Mouse (Mus musculus): Measurements from ENCODE around the gene Setmar. TPM values are rescaled to one million over a fixed set of nuclear protein-coding genes. Genes with fewer than 3 reads are reported as not detected.
A peak's percentile ranks its signal among the peaks of the same experiment; 100 is the strongest.
"Not testable (repeated sequence)": the region's sequence is repeated elsewhere in the genome, so short reads cannot be mapped to it uniquely, and the experiment has no call there.

Gene Setmar
- polyA plus RNA-seq (2012; rRNA removed) = 0.66 and 0.98 TPM in 2 replicates

DNA sequence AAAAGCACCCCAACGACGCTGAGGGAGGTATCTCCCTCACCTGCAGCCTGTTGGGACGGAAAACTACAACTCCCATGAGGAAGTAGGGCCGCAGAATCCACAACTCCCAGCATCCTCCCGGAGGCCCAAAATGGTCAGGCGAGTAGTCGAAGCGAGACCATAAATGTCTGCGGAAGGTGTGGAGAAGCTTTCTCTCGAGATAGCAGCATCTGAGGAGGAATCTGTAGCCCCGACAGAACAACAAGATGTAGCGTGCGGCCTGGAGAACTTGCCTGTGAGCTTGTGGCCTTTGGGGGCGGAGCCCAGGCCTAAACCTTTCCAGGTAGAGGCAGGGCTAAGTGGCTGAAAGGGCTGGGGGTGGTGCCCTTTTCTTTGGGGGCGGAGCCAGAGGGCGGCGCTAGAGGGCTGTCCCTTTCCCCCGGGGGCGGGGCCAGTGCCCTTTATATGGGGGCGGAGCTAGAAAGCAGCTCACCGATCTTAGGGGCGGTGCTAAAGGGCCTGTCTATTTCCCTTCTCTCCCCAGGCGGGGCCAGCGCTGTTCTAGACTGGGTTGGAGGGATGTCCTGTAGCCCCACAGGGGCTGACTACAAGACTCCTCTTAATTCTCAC is at the start of gene Setmar:
Setmar (plus strand) TSS at position 128 of the 609 bp plus-strand sequence.
- no peaks in the 10 kb centered on the region for H3K4me1 ChIP-seq (ENCODE audit: control insufficient read depth, insufficient read depth, insufficient read length, low read length)
- WGBS = under 1% methylated on average over 24 of the region's 24 CpGs
- no peaks in the 10 kb centered on the region for H3K36me3 ChIP-seq (ENCODE audit: control insufficient read depth, insufficient read depth, low read length)
- TF ChIP-seq CTCF (IDR thresholded peaks at IDR 0.05; ENCODE audit: extremely low read depth, insufficient read length, insufficient replicate concordance, low read depth, low read length) (no peak), POLR2A (IDR thresholded peaks at IDR 0.05; ENCODE audit: low read depth, low read length) (no peak)
- H3K27ac ChIP-seq (ENCODE audit: insufficient read depth, low read depth, low read length) = peak within 1 kb of the TSS; percentile 88
- H3K4me3 ChIP-seq (ENCODE audit: low read depth, low read length) = peak within 1 kb of the TSS; percentile 86
- no peaks in the 10 kb centered on the region for H3K27me3 ChIP-seq (ENCODE audit: control insufficient read depth, insufficient read depth, low read length)

- H3K4me1 ChIP-seq (ENCODE audit: control insufficient read depth, insufficient read depth, insufficient read length, low read length) = no peaks in the 10 kb centered on the region
- no peaks in the 10 kb centered on the region for H3K27me3 ChIP-seq (ENCODE audit: control insufficient read depth, insufficient read depth, low read length)
- WGBS = 80% methylated on average over 5 of the region's 5 CpGs
- no peak overlapping the region for H3K4me3 ChIP-seq (ENCODE audit: low read depth, low read length)
- H3K27ac ChIP-seq (ENCODE audit: insufficient read depth, low read depth, low read length) = no peak overlapping the region
- TF ChIP-seq CTCF (IDR thresholded peaks at IDR 0.05; ENCODE audit: extremely low read depth, insufficient read length, insufficient replicate concordance, low read depth, low read length) (no peak), POLR2A (IDR thresholded peaks at IDR 0.05; ENCODE audit: low read depth, low read length) (no peak)
- H3K36me3 ChIP-seq (ENCODE audit: control insufficient read depth, insufficient read depth, low read length) = no peaks in the 10 kb centered on the region
Measured at GRCm38 (mm10) chr6:108021646-108022045, 43.2 kb upstream of the Setmar start.

DNA sequence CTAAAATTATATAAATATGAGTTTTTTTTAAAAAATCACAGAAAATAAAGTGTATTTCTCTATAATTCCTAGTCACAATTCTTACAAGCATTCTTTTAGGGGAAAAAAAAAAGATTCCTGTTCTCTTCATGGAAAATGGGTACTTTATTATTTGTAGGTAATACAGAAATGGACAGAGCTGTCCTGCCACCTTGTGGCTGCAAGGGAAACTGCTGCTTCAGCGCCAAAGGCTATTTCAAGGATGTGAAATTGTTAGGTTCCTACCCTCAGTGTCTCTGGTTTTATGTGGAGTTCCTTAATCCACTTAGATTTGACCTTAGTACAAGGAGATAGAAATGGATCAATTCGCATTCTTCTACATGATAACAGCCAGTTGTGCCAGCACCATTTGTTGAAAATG is 9.8 kb upstream of the Setmar start:
- H3K4me1 ChIP-seq (ENCODE audit: control insufficient read depth, insufficient read depth, insufficient read length, low read length); H3K36me3 ChIP-seq (ENCODE audit: control insufficient read depth, insufficient read depth, low read length); H3K27me3 ChIP-seq (ENCODE audit: control insufficient read depth, insufficient read depth, low read length); H3K4me3 ChIP-seq (ENCODE audit: low read depth, low read length); H3K27ac ChIP-seq (ENCODE audit: insufficient read depth, low read depth, low read length): not testable (repeated sequence)
- TF ChIP-seq CTCF (IDR thresholded peaks at IDR 0.05; ENCODE audit: extremely low read depth, insufficient read length, insufficient replicate concordance, low read depth, low read length) = peak; percentile 76; the same call in 1 of the 2 replicates
- WGBS = 3% methylated on average over 2 of the region's 2 CpGs

DNA sequence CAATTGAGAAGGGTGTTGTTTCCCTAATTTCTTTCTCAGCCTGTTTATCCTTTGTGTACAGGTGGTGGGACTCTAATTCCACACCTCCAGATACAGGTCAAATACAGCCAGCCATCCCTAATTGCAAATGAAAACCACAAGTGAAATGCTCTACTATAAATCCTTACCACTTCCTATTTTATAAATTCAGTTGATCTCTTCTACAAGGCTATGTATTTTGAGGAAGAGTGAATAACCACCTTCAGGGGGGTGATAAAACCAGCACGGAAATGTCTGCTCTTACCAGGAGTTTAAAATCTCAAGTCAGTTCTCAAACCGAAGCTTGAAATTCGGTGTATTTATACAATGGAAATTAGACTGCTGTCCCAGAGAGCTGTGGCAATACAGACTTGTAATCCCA is 8.9 kb upstream of the Setmar start:
- Histone ChIP-seq H3K4me1 (ENCODE audit: control insufficient read depth, insufficient read depth, insufficient read length, low read length) (no peaks in the 10 kb centered on the region), H3K36me3 (ENCODE audit: control insufficient read depth, insufficient read depth, low read length) (no peaks in the 10 kb centered on the region), H3K27me3 (ENCODE audit: control insufficient read depth, insufficient read depth, low read length) (no peaks in the 10 kb centered on the region), H3K4me3 (ENCODE audit: low read depth, low read length) (no peak overlapping the region), H3K27ac (ENCODE audit: insufficient read depth, low read depth, low read length) (no peak overlapping the region)
- no peak for TF ChIP-seq CTCF (IDR thresholded peaks at IDR 0.05; ENCODE audit: extremely low read depth, insufficient read length, insufficient replicate concordance, low read depth, low read length)
- no peak for TF ChIP-seq POLR2A (IDR thresholded peaks at IDR 0.05; ENCODE audit: low read depth, low read length)
- WGBS = 69% methylated on average over 3 of the region's 3 CpGs

DNA sequence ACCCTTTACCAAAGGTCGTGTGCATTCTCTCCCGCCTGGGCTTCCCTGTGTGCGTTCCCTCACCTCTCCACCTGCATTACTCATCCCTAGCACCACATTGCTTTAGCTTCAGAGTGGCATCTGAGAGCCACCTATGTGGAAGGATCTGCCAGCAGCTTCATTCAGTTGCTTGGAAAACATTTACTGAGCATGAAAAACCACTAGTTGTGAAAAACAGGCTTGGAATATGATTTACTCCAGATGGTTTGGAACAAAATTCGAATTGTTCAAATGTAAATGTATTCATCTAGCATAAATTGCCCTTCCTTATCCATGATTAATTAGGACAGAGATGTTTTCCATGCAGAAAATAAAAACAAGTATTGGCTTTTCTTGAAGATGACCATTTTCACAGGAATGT is 7.5 kb upstream of the Setmar start:
- Histone ChIP-seq H3K36me3 (ENCODE audit: control insufficient read depth, insufficient read depth, low read length) (no peaks in the 10 kb centered on the region), H3K4me1 (ENCODE audit: control insufficient read depth, insufficient read depth, insufficient read length, low read length) (no peaks in the 10 kb centered on the region), H3K27ac (ENCODE audit: insufficient read depth, low read depth, low read length) (no peak overlapping the region), H3K4me3 (ENCODE audit: low read depth, low read length) (no peak overlapping the region), H3K27me3 (ENCODE audit: control insufficient read depth, insufficient read depth, low read length) (no peaks in the 10 kb centered on the region)
- TF ChIP-seq POLR2A (IDR thresholded peaks at IDR 0.05; ENCODE audit: low read depth, low read length) (no peak), CTCF (IDR thresholded peaks at IDR 0.05; ENCODE audit: extremely low read depth, insufficient read length, insufficient replicate concordance, low read depth, low read length) (no peak)
- WGBS = 50% methylated on average over 4 of the region's 4 CpGs

DNA sequence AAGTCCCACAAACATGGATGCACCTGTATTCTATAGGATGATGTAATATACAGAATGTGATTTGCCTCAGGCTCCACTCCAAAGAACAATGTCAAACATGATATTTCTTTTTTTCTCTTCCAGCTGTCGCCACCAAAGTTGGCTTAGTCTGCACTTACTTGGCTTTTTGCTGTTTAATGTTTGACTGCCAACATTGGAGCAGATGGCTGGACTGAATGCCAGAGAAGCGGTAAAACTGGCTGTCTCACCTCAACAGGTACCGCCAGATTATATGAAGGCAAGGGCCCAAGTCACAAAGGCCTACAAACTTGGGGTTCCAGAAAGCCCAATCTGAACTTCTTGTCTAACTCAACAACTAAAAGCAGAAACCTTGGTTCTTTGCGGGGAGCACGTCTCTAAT is 6.8 kb upstream of the Setmar start:
- TF ChIP-seq POLR2A (IDR thresholded peaks at IDR 0.05; ENCODE audit: low read depth, low read length) (no peak), CTCF (IDR thresholded peaks at IDR 0.05; ENCODE audit: extremely low read depth, insufficient read length, insufficient replicate concordance, low read depth, low read length) (no peak)
- no peaks in the 10 kb centered on the region for H3K4me1 ChIP-seq (ENCODE audit: control insufficient read depth, insufficient read depth, insufficient read length, low read length)
- H3K27ac ChIP-seq (ENCODE audit: insufficient read depth, low read depth, low read length) = no peak overlapping the region
- 78% methylated on average over 5 of the region's 5 CpGs for WGBS
- no peak overlapping the region for H3K4me3 ChIP-seq (ENCODE audit: low read depth, low read length)
- H3K36me3 ChIP-seq (ENCODE audit: control insufficient read depth, insufficient read depth, low read length) = no peaks in the 10 kb centered on the region
- H3K27me3 ChIP-seq (ENCODE audit: control insufficient read depth, insufficient read depth, low read length) = no peaks in the 10 kb centered on the region

- H3K36me3 ChIP-seq (ENCODE audit: control insufficient read depth, insufficient read depth, low read length) = no peaks in the 10 kb centered on the region
- TF ChIP-seq CTCF (IDR thresholded peaks at IDR 0.05; ENCODE audit: extremely low read depth, insufficient read length, insufficient replicate concordance, low read depth, low read length) = no peak
- TF ChIP-seq POLR2A (IDR thresholded peaks at IDR 0.05; ENCODE audit: low read depth, low read length) = no peak
- H3K27ac ChIP-seq (ENCODE audit: insufficient read depth, low read depth, low read length) = no peak overlapping the region
- WGBS = 68% methylated on average over 3 of the region's 3 CpGs
- H3K4me3 ChIP-seq (ENCODE audit: low read depth, low read length) = no peak overlapping the region
- H3K4me1 ChIP-seq (ENCODE audit: control insufficient read depth, insufficient read depth, insufficient read length, low read length) = no peaks in the 10 kb centered on the region
- H3K27me3 ChIP-seq (ENCODE audit: control insufficient read depth, insufficient read depth, low read length) = no peaks in the 10 kb centered on the region
Measured at GRCm38 (mm10) chr6:108061121-108061520, 3.7 kb upstream of the Setmar start.

Measured in small intestine, adult 2 months (tissue).